ENCODE assay signal across 11 mouse cellular contexts in the genomic region with DNA sequence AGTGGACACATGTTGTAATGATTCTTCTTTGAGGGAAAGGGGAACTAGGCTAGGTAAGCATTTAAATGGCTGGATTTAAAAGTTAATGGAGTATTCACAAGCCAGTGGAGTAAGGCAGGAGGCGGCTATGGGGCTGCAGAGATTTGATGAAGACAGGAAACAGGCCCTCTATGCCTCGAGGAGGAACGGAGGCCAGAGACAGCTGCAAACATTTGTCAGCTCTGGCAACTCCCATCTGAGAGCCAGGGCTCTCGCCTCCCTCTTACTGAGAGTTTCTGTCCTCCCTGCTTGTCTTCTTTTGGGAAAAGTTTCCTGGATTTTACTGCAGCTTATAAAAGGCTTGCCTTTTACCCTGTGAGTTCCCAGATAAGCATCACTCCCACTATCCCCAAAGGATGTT.
DNase-seq lines count a peak whose midpoint lies in the region; ATAC-seq lines count a peak whose summit lies in the region.
"Had no signal": no experiment of that assay in that cellular context is flagged by ENCODE, and none has a peak within 500 bp of the region (broad histone marks: within the 10 kb centered on the region; RNA-seq: fewer than 3 reads in every experiment).

No protein-coding gene starts in this region.

- no peak for ATAC-seq in midbrain, embryonic 11.5 days (ENCODE audit: low FRiP score)
- ATAC-seq in hindbrain, embryonic 13.5 days (ENCODE audit: low FRiP score): no peak
- ATAC-seq: forebrain, embryonic 15.5 days had no signal

- H3K4me1 ChIP-seq in midbrain, embryonic 11.5 days (ENCODE audit: control insufficient read depth, insufficient read depth, low read length): no peaks in the 10 kb centered on the region
- no peaks in the 10 kb centered on the region for H3K4me1 ChIP-seq in hindbrain, embryonic 13.5 days (replicated peaks)
- H3K4me1 ChIP-seq: forebrain, embryonic 15.5 days had no signal

- DNase-seq in urinary bladder, postnatal 25 days (ENCODE audit: low spot score): peak; percentile 18
- DNase-seq in urinary bladder, adult 2 months (ENCODE audit: low spot score): no peak
- peak; percentile 8 for DNase-seq in kidney, adult 18-20 months
- DNase-seq in lung, postnatal 10 days: peak; percentile 65
- DNase-seq in yolk sac, embryonic 10.5 days (ENCODE audit: low spot score): peak; percentile 9
- DNase-seq in thymus, adult 18-20 months: no peak
- no peak for DNase-seq in midbrain, embryonic 11.5 days (ENCODE audit: low spot score, missing footprints)
- DNase-seq: thymus, postnatal 4 days had no signal

- H3K9ac ChIP-seq in midbrain, embryonic 11.5 days (ENCODE audit: low read length): no peak overlapping the region
- H3K9ac ChIP-seq in hindbrain, embryonic 13.5 days: no peak overlapping the region
- H3K9ac ChIP-seq: forebrain, embryonic 15.5 days had no signal

- H3K9me3 ChIP-seq in midbrain, embryonic 11.5 days (ENCODE audit: control insufficient read depth, low read length): no peaks in the 10 kb centered on the region
- H3K9me3 ChIP-seq in hindbrain, embryonic 13.5 days: no peaks in the 10 kb centered on the region
- H3K9me3 ChIP-seq: forebrain, embryonic 15.5 days had no signal

- H3K4me2 ChIP-seq in midbrain, embryonic 11.5 days: no peak overlapping the region
- H3K4me2 ChIP-seq in hindbrain, embryonic 13.5 days: no peak overlapping the region
- H3K4me2 ChIP-seq: forebrain, embryonic 15.5 days had no signal

- H3K36me3 ChIP-seq in midbrain, embryonic 11.5 days (ENCODE audit: control insufficient read depth, insufficient read depth, low read length): no peaks in the 10 kb centered on the region
- H3K36me3 ChIP-seq in hindbrain, embryonic 13.5 days: no peaks in the 10 kb centered on the region
- H3K36me3 ChIP-seq: forebrain, embryonic 15.5 days had no signal

- H3K27me3 ChIP-seq in midbrain, embryonic 11.5 days (ENCODE audit: control insufficient read depth, insufficient read depth, low read length): no peaks in the 10 kb centered on the region
- no peaks in the 10 kb centered on the region for H3K27me3 ChIP-seq in hindbrain, embryonic 13.5 days
- H3K27me3 ChIP-seq: forebrain, embryonic 15.5 days had no signal

- H3K4me3 ChIP-seq in midbrain, embryonic 11.5 days (ENCODE audit: low read depth, low read length): no peak overlapping the region
- no peak overlapping the region for H3K4me3 ChIP-seq in hindbrain, embryonic 13.5 days
- H3K4me3 ChIP-seq: forebrain, embryonic 15.5 days had no signal

- 71% methylated on average over 4 of the region's 4 CpGs for WGBS in midbrain, embryonic 11.5 days
- 66% methylated on average over 4 of the region's 4 CpGs for whole genome bisulfite sequencing in hindbrain, embryonic 13.5 days

- no peak overlapping the region for H3K27ac ChIP-seq in midbrain, embryonic 11.5 days (ENCODE audit: low read depth, low read length)
- H3K27ac ChIP-seq in hindbrain, embryonic 13.5 days: no peak overlapping the region
- H3K27ac ChIP-seq: forebrain, embryonic 15.5 days; macrophage had no signal

Comparison
In these comparisons a context has a peak if more than half of its experiments do, and no peak if none do; other contexts are left out.
1. DNase-seq: peak in urinary bladder, postnatal 25 days (single experiment), kidney, adult 18-20 months (single experiment), lung, postnatal 10 days (single experiment) and yolk sac, embryonic 10.5 days (single experiment); none in urinary bladder, adult 2 months (single experiment), thymus, adult 18-20 months (0 of 2) and midbrain, embryonic 11.5 days (single experiment).